Mouse (Mus musculus): ENCODE data around the gene Chtf18. TPM values are rescaled to one million over a fixed set of nuclear protein-coding genes. Genes with fewer than 3 reads are reported as not detected.
"Not testable (repeated sequence)": the region's sequence is repeated elsewhere in the genome, so short reads cannot be mapped to it uniquely, and the experiment has no call there.

Gene Chtf18
- polyA plus RNA-seq, 1 experiment from 2014 or later, result 26.8 TPM

DNA sequence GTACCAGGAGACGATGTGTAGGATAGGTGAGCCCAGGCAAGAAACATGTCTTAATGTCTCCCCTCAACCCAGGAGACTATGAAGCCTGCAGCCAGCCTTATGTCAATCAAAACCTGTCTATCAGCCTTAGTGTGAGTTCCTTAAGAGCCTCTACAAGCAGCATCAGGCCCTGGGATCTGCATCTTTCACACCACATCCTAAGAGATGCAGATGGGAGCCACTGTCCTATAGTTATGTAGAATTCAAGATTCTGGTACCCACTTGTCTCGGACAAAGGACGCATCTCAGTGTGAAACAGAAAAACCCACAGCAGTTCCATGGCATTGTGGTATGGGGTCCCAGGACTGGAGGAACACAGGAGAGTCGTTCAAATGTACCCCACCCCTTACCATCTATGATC is 27.9 kb upstream of the Chtf18 start:
- ATAC-seq (ENCODE audit: low FRiP score), result no peak
- H3K4me1 ChIP-seq, result peaks cover 6% of the 10 kb centered on the region; the same call in 1 of the 2 replicates
- H3K4me3 ChIP-seq, result no peak overlapping the region
- H3K27ac ChIP-seq, result no peak overlapping the region
- 0 out of 2 replicates have a peak, but pooled peaks cover 9% of the 10 kb centered on the region for H3K27me3 ChIP-seq
- WGBS, result 84% methylated on average over 4 of the region's 4 CpGs
- H3K36me3 ChIP-seq, result no peaks in the 10 kb centered on the region
- no peaks in the 10 kb centered on the region for H3K9me3 ChIP-seq (replicated peaks)
- H3K9ac ChIP-seq, result no peak overlapping the region
- H3K4me2 ChIP-seq (replicated peaks), result no peak overlapping the region

GRCm38 (mm10) chr17:25754241-25754640 is 27.0 kb upstream of the Chtf18 start, which contains the start of gene Msln:
Msln (minus strand) TSS chr17:25754378.
- Histone ChIP-seq H3K27ac (no peak within 1 kb of the TSS), H3K9ac (no peak within 1 kb of the TSS), H3K27me3 (0 out of 2 replicates have a peak, but pooled peaks cover 8% of the 10 kb centered on the region), H3K9me3 (replicated peaks) (no peaks in the 10 kb centered on the region), H3K36me3 (no peaks in the 10 kb centered on the region), H3K4me1 (peaks cover 6% of the 10 kb centered on the region; the same call in 1 of the 2 replicates), H3K4me3 (no peak within 1 kb of the TSS), H3K4me2 (replicated peaks) (no peak within 1 kb of the TSS)
- ATAC-seq (ENCODE audit: low FRiP score), result no peak
- 85% methylated on average over 9 of the region's 9 CpGs for WGBS

- Histone ChIP-seq H3K9ac (0 out of 2 replicates have a peak overlapping the region, but pooled peaks have one; percentile 13), H3K36me3 (no peaks in the 10 kb centered on the region), H3K27me3 (0 out of 2 replicates have a peak, but pooled peaks cover 1% of the 10 kb centered on the region), H3K4me2 (replicated peaks) (no peak overlapping the region), H3K4me3 (no peak overlapping the region), H3K9me3 (replicated peaks) (no peaks in the 10 kb centered on the region), H3K27ac (no peak overlapping the region), H3K4me1 (peaks cover 6% of the 10 kb centered on the region; the same call in 1 of the 2 replicates)
- no peak for ATAC-seq (ENCODE audit: low FRiP score)
- 73% methylated on average over 5 of the region's 5 CpGs for WGBS
These were observed 24.2 kb upstream of the Chtf18 start for GRCm38 (mm10) chr17:25751446-25751845.

- WGBS, result 88% methylated on average over 6 of the region's 6 CpGs
- Histone ChIP-seq H3K4me2 (replicated peaks) (no peak overlapping the region), H3K36me3 (no peaks in the 10 kb centered on the region), H3K9ac (no peak overlapping the region), H3K4me3 (no peak overlapping the region), H3K4me1 (peaks cover 6% of the 10 kb centered on the region; the same call in 1 of the 2 replicates), H3K9me3 (replicated peaks) (no peaks in the 10 kb centered on the region), H3K27me3 (peaks cover 3% of the 10 kb centered on the region; the same call in 1 of the 2 replicates), H3K27ac (no peak overlapping the region)
- no peak for ATAC-seq (ENCODE audit: low FRiP score)
These were observed 22.1 kb upstream of the Chtf18 start for GRCm38 (mm10) chr17:25749314-25749713.

GRCm38 (mm10) chr17:25748238-25748637 is 21.0 kb upstream of the Chtf18 start:
- no peak for ATAC-seq (ENCODE audit: low FRiP score)
- H3K9me3 ChIP-seq (replicated peaks), result no peaks in the 10 kb centered on the region
- H3K4me1 ChIP-seq, result peaks cover 6% of the 10 kb centered on the region; the same call in 1 of the 2 replicates
- no peak overlapping the region for H3K4me2 ChIP-seq (replicated peaks)
- no peak overlapping the region for H3K4me3 ChIP-seq
- H3K9ac ChIP-seq, result no peak overlapping the region
- 90% methylated on average over 4 of the region's 4 CpGs for WGBS
- H3K27me3 ChIP-seq, result peaks cover 3% of the 10 kb centered on the region; the same call in 1 of the 2 replicates
- H3K27ac ChIP-seq, result no peak overlapping the region
- H3K36me3 ChIP-seq, result no peaks in the 10 kb centered on the region

DNA sequence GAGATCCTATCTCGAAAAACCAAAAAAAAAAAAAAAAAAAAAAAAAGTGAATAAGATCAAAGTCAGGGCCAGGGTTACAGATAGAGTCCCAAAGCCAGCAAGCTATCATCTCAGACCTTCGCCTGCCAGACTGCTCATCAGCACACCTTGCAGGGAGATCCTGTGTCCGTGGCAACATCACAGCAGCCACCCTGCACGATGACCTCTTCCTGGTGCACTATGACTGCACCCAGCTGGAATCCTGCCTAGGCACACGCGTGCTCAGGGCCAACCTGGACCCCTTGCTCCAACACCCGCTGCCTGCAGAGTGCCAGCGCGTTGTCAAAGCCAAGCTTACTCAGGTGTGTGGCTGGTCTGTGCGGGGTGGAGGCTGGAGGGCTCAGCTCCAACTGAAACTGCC is 17.1 kb upstream of the Chtf18 start:
- H3K4me3 ChIP-seq, result no peak overlapping the region
- H3K27ac ChIP-seq, result no peak overlapping the region
- no peaks in the 10 kb centered on the region for H3K9me3 ChIP-seq (replicated peaks)
- WGBS, result 79% methylated on average over 10 of the region's 10 CpGs
- H3K27me3 ChIP-seq, result peaks cover 3% of the 10 kb centered on the region; the same call in 1 of the 2 replicates
- H3K36me3 ChIP-seq, result no peaks in the 10 kb centered on the region
- no peak overlapping the region for H3K4me2 ChIP-seq (replicated peaks)
- no peaks in the 10 kb centered on the region for H3K4me1 ChIP-seq
- no peak for ATAC-seq (ENCODE audit: low FRiP score)
- no peak overlapping the region for H3K9ac ChIP-seq

DNA sequence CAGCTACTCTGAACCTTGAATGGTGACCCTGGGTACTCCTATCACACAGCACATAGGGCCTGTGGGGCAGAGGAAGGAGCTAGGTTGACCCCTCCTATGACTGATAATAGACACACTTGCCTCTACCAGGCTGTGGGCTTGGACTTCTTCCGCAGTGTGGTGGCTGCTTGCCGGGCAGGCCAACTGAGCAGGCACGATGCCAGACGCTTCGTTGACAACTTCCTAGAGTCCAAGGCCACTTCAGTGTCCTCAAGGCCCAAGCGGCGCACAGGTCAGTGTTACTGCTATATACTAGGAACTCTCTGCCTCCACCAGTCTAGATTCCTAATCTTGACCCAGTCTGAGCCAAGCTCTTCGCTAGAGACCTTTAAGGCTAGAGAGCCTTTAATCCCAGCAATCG is 16.6 kb upstream of the Chtf18 start:
- no peak for ATAC-seq (ENCODE audit: low FRiP score)
- WGBS, result 89% methylated on average over 9 of the region's 9 CpGs
- no peaks in the 10 kb centered on the region for H3K36me3 ChIP-seq
- no peak overlapping the region for H3K4me2 ChIP-seq (replicated peaks)
- H3K27ac ChIP-seq, result no peak overlapping the region
- H3K4me3 ChIP-seq, result no peak overlapping the region
- peaks cover 3% of the 10 kb centered on the region; the same call in 1 of the 2 replicates for H3K27me3 ChIP-seq
- no peaks in the 10 kb centered on the region for H3K4me1 ChIP-seq
- H3K9me3 ChIP-seq (replicated peaks), result no peaks in the 10 kb centered on the region
- no peak overlapping the region for H3K9ac ChIP-seq

DNA sequence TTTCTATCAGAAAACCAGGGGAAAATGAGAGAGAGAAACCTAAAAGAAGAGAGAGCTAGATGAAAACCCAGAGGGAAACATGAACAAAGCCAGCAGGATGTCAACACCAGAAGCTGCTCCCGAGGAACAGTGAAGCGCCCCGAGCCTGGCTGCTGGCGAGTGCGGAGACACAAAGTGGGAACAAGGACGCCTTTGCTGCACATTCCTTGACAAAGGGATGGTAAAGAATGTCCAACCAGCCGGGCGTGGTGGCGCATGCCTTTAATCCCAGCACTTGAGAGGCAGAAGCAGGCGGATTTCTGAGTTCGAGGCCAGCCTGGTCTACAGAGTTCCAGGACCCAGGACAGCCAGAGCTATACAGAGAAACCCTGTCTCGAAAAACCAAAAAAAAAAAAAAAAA is 14.3 kb upstream of the Chtf18 start:
- not testable (repeated sequence) for H3K4me2 ChIP-seq (replicated peaks); H3K27me3 ChIP-seq; H3K36me3 ChIP-seq; H3K9ac ChIP-seq; H3K9me3 ChIP-seq (replicated peaks); H3K4me3 ChIP-seq; H3K27ac ChIP-seq; ATAC-seq (ENCODE audit: low FRiP score); H3K4me1 ChIP-seq
- 71% methylated on average over 12 of the region's 12 CpGs for WGBS

DNA sequence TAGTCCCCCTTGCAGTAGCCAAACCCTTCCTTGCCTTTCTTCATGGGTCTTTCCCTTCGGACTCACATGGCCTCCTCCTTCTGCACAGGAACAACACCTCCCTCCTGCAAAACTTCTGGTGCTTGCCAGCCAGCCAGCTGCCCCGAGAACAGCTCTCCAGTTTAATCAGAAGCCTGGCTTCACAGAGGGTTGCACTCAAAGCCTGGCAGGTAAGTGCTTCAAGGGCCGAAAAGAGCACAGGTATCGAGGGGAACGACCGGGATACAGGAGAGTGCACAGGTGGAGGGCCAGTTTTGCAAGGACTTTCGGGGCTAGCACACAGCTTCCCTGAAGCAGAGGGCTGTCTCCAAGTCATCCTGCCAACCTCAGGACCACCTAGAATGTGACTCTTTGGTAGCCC is 11.6 kb upstream of the Chtf18 start:
- no peak overlapping the region for H3K9ac ChIP-seq
- no peaks in the 10 kb centered on the region for H3K9me3 ChIP-seq (replicated peaks)
- no peaks in the 10 kb centered on the region for H3K4me1 ChIP-seq
- no peak for ATAC-seq (ENCODE audit: low FRiP score)
- H3K4me3 ChIP-seq, result no peak overlapping the region
- no peaks in the 10 kb centered on the region for H3K36me3 ChIP-seq
- WGBS, result 85% methylated on average over 7 of the region's 7 CpGs
- H3K27ac ChIP-seq, result no peak overlapping the region
- no peaks in the 10 kb centered on the region; the same call in 1 of the 2 replicates for H3K27me3 ChIP-seq
- no peak overlapping the region for H3K4me2 ChIP-seq (replicated peaks)

DNA sequence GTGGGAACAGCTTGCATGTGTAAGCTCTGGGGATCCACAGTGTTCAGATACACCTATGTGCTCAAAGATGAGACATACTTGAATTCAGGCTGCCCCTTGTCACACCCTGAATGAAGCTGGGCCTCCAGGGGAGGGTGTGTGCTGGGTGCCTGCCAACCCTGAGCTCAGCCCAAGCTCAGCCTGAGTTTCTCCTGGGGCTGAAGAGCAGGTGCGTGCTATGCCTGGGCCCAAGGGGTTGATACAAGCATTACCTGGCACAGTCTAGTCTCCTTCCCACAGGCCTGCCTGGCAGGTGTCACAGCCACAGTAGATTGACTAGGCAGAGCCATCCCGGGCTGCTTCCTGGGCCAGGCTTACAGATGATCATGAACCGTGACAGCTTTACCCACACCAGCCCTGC is 8.5 kb upstream of the Chtf18 start, which contains the start of gene Mslnl:
Gene Mslnl (plus strand): TSS at position 298 of the 400 bp plus-strand sequence.
- Histone ChIP-seq H3K4me3 (no peak within 1 kb of the TSS), H3K27ac (no peak within 1 kb of the TSS), H3K9me3 (replicated peaks) (no peaks in the 10 kb centered on the region), H3K27me3 (no peaks in the 10 kb centered on the region), H3K9ac (no peak within 1 kb of the TSS), H3K4me2 (replicated peaks) (no peak within 1 kb of the TSS), H3K4me1 (no peaks in the 10 kb centered on the region), H3K36me3 (no peaks in the 10 kb centered on the region)
- 85% methylated on average over 3 of the region's 3 CpGs for WGBS
- no peak for ATAC-seq (ENCODE audit: low FRiP score)

GRCm38 (mm10) chr17:25735246-25735645 is 8.0 kb upstream of the Chtf18 start:
- Histone ChIP-seq H3K9ac (no peak overlapping the region), H3K9me3 (replicated peaks) (no peaks in the 10 kb centered on the region), H3K4me3 (no peak overlapping the region), H3K4me2 (replicated peaks) (no peak overlapping the region), H3K4me1 (no peaks in the 10 kb centered on the region), H3K36me3 (0 out of 2 replicates have a peak, but pooled peaks cover 2% of the 10 kb centered on the region), H3K27ac (no peak overlapping the region), H3K27me3 (no peaks in the 10 kb centered on the region)
- no peak for ATAC-seq (ENCODE audit: low FRiP score)
- 80% methylated on average over 5 of the region's 5 CpGs for WGBS

DNA sequence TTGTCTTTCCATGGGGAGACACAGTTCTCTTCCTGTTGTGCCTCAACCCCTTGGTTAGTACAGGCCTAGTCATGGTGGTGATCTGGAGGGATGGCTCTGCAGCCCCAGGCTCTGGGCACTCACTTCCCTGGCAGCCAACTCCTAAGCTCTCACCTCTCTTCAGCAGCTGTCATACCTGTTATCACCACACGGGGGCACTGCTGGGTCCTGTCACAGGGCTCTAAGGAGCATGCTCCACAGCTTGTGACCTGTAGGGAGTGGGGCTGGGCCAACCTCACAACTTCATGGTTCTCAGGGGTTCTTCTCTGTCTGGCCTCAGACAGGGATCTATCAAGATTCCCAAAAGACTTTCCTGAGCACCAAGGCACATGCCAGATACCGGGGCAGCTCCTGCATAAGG is 4.9 kb upstream of the Chtf18 start:
- Histone ChIP-seq H3K4me1 (peaks cover 13% of the 10 kb centered on the region), H3K4me3 (no peak overlapping the region), H3K27ac (no peak overlapping the region), H3K9me3 (replicated peaks) (no peaks in the 10 kb centered on the region), H3K9ac (no peak overlapping the region), H3K36me3 (0 out of 2 replicates have a peak, but pooled peaks cover 3% of the 10 kb centered on the region), H3K27me3 (no peaks in the 10 kb centered on the region), H3K4me2 (replicated peaks) (no peak overlapping the region)
- 9% methylated on average over 2 of the region's 2 CpGs for WGBS
- no peak for ATAC-seq (ENCODE audit: low FRiP score)

- no peak; the same call in 1 of the 2 replicates for ATAC-seq (ENCODE audit: low FRiP score)
- Histone ChIP-seq H3K4me3 (peak overlapping the region; percentile 62), H3K27me3 (no peaks in the 10 kb centered on the region), H3K9ac (peak overlapping the region; percentile 87), H3K4me1 (peaks cover 30% of the 10 kb centered on the region), H3K4me2 (replicated peaks) (peak overlapping the region; percentile 97), H3K36me3 (0 out of 2 replicates have a peak, but pooled peaks cover 3% of the 10 kb centered on the region), H3K9me3 (replicated peaks) (no peaks in the 10 kb centered on the region), H3K27ac (no peak overlapping the region; the same call in 1 of the 2 replicates)
- 23% methylated on average over 4 of the region's 4 CpGs for WGBS
These were observed 721 bp upstream of the Chtf18 start for GRCm38 (mm10) chr17:25728009-25728270.
